Comparison of ENCODE assay signal across 21 mouse cellular contexts in the genomic region with DNA sequence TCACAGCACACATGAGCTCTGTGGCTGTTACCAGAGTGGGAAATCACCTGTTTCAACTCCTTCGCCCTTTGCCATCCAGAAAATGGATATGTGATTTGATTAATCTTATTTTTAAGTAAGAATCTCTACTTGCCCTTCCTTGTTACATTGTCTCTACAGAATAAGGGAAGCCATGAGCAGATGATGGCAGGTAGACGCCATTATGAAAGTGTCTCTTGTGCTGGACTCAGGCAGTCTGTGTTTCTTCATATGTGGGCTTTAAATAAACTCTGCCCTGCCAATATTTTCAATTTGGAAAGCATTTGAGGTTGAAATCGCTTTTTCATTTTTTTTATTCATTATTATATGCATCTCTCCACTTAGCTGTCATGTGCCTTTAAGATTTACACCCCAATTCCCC.
DNase-seq lines count a peak whose midpoint lies in the region; ATAC-seq lines count a peak whose summit lies in the region.
"Had no signal": no experiment of that assay in that cellular context is flagged by ENCODE, and none has a peak within 500 bp of the region (broad histone marks: within the 10 kb centered on the region; RNA-seq: fewer than 3 reads in every experiment).

No protein-coding gene starts in this region.

- 81% methylated on average over 3 of the region's 3 CpGs for WGBS in forebrain, embryonic 12.5 days
- 84% methylated on average over 3 of the region's 3 CpGs for WGBS in forebrain, embryonic 11.5 days
- 87% methylated on average over 3 of the region's 3 CpGs for WGBS in midbrain, embryonic 12.5 days
- WGBS in midbrain, embryonic 10.5 days: 89% methylated on average over 3 of the region's 3 CpGs
- 65% methylated on average over 3 of the region's 3 CpGs for WGBS in hindbrain, embryonic 16.5 days
- 75% methylated on average over 3 of the region's 3 CpGs for WGBS in neural tube, embryonic 13.5 days

- H3K36me3 ChIP-seq in forebrain, embryonic 12.5 days (replicated peaks): no peaks in the 10 kb centered on the region
- no peaks in the 10 kb centered on the region for H3K36me3 ChIP-seq in forebrain, embryonic 11.5 days (ENCODE audit: control insufficient read depth, insufficient read depth, low read length)
- H3K36me3 ChIP-seq in midbrain, embryonic 12.5 days: no peaks in the 10 kb centered on the region
- H3K36me3 ChIP-seq in midbrain, embryonic 10.5 days: no peaks in the 10 kb centered on the region
- no peaks in the 10 kb centered on the region for H3K36me3 ChIP-seq in hindbrain, embryonic 16.5 days (ENCODE audit: control insufficient read depth, insufficient read depth, low read length)
- H3K36me3 ChIP-seq in neural tube, embryonic 13.5 days: no peaks in the 10 kb centered on the region
- H3K36me3 ChIP-seq: embryonic facial prominence, embryonic 12.5 days; heart, embryonic 12.5 days; kidney, embryonic 15.5 days; stomach, embryonic 15.5 days had no signal

- DNase-seq in forebrain, embryonic 11.5 days (ENCODE audit: low spot score): no peak
- no peak for DNase-seq in midbrain, embryonic 10.5 days (ENCODE audit: low spot score)
- no peak for DNase-seq in spleen, postnatal 4 days (ENCODE audit: low spot score in 2 of 2)
- no peak for DNase-seq in adrenal gland, postnatal 10 days
- DNase-seq: adrenal gland, adult 8-10 months; cerebellum, adult 18-20 months; heart, postnatal 10 days; kidney, postnatal 4 days; thymus, postnatal 36 days had no signal

- no peak overlapping the region for H3K9ac ChIP-seq in forebrain, embryonic 12.5 days
- no peak overlapping the region for H3K9ac ChIP-seq in forebrain, embryonic 11.5 days (ENCODE audit: low read length)
- H3K9ac ChIP-seq in midbrain, embryonic 12.5 days (replicated peaks): no peak overlapping the region
- no peak overlapping the region for H3K9ac ChIP-seq in hindbrain, embryonic 16.5 days (ENCODE audit: low read depth, low read length)
- H3K9ac ChIP-seq in neural tube, embryonic 13.5 days: no peak overlapping the region
- H3K9ac ChIP-seq: embryonic facial prominence, embryonic 12.5 days; heart, embryonic 12.5 days; kidney, embryonic 15.5 days; stomach, embryonic 15.5 days had no signal

- no peak overlapping the region for H3K4me3 ChIP-seq in forebrain, embryonic 12.5 days (replicated peaks)
- H3K4me3 ChIP-seq in forebrain, embryonic 11.5 days (ENCODE audit: low read depth, low read length): no peak overlapping the region
- H3K4me3 ChIP-seq in midbrain, embryonic 12.5 days: no peak overlapping the region
- H3K4me3 ChIP-seq in midbrain, embryonic 10.5 days: no peak overlapping the region
- H3K4me3 ChIP-seq in hindbrain, embryonic 16.5 days (ENCODE audit: low read length): no peak overlapping the region
- H3K4me3 ChIP-seq in neural tube, embryonic 13.5 days: no peak overlapping the region
- H3K4me3 ChIP-seq: embryonic facial prominence, embryonic 12.5 days; heart, embryonic 12.5 days; kidney, embryonic 15.5 days; stomach, embryonic 15.5 days had no signal

- no peaks in the 10 kb centered on the region for H3K27me3 ChIP-seq in forebrain, embryonic 12.5 days
- no peaks in the 10 kb centered on the region for H3K27me3 ChIP-seq in forebrain, embryonic 11.5 days (ENCODE audit: control insufficient read depth, insufficient read depth, low read length)
- H3K27me3 ChIP-seq in midbrain, embryonic 12.5 days: no peaks in the 10 kb centered on the region
- H3K27me3 ChIP-seq in midbrain, embryonic 10.5 days (ENCODE audit: low read depth, poor library complexity, severe bottlenecking): no peaks in the 10 kb centered on the region
- H3K27me3 ChIP-seq in hindbrain, embryonic 16.5 days (replicated peaks; ENCODE audit: control insufficient read depth, insufficient read depth, low read length): no peaks in the 10 kb centered on the region
- no peaks in the 10 kb centered on the region for H3K27me3 ChIP-seq in neural tube, embryonic 13.5 days
- H3K27me3 ChIP-seq: embryonic facial prominence, embryonic 12.5 days; heart, embryonic 12.5 days; kidney, embryonic 15.5 days; stomach, embryonic 15.5 days had no signal

- H3K4me2 ChIP-seq in forebrain, embryonic 12.5 days: no peak overlapping the region
- no peak overlapping the region for H3K4me2 ChIP-seq in forebrain, embryonic 11.5 days (ENCODE audit: low read depth, low read length, severe bottlenecking)
- no peak overlapping the region for H3K4me2 ChIP-seq in midbrain, embryonic 12.5 days (replicated peaks)
- H3K4me2 ChIP-seq in hindbrain, embryonic 16.5 days (ENCODE audit: low read length): peak overlapping the region; percentile 46
- H3K4me2 ChIP-seq in neural tube, embryonic 13.5 days: peak overlapping the region; percentile 32
- H3K4me2 ChIP-seq: embryonic facial prominence, embryonic 12.5 days; heart, embryonic 12.5 days; kidney, embryonic 15.5 days; stomach, embryonic 15.5 days had no signal

- peaks cover 26% of the 10 kb centered on the region for H3K4me1 ChIP-seq in forebrain, embryonic 12.5 days
- no peaks in the 10 kb centered on the region for H3K4me1 ChIP-seq in forebrain, embryonic 11.5 days (replicated peaks; ENCODE audit: control insufficient read depth, insufficient read depth, low read length)
- peaks cover 14% of the 10 kb centered on the region; the same call in 1 of the 2 replicates for H3K4me1 ChIP-seq in midbrain, embryonic 12.5 days
- peaks cover 35% of the 10 kb centered on the region for H3K4me1 ChIP-seq in midbrain, embryonic 10.5 days
- peaks cover 11% of the 10 kb centered on the region for H3K4me1 ChIP-seq in hindbrain, embryonic 16.5 days (ENCODE audit: control insufficient read depth, insufficient read depth, low read depth, low read length)
- peaks cover 35% of the 10 kb centered on the region for H3K4me1 ChIP-seq in neural tube, embryonic 13.5 days (replicated peaks)
- H3K4me1 ChIP-seq: embryonic facial prominence, embryonic 12.5 days; heart, embryonic 12.5 days; kidney, embryonic 15.5 days; stomach, embryonic 15.5 days had no signal

- no peaks in the 10 kb centered on the region for H3K9me3 ChIP-seq in forebrain, embryonic 12.5 days
- H3K9me3 ChIP-seq in forebrain, embryonic 11.5 days (ENCODE audit: control insufficient read depth, low read length): no peaks in the 10 kb centered on the region
- no peaks in the 10 kb centered on the region for H3K9me3 ChIP-seq in midbrain, embryonic 12.5 days
- H3K9me3 ChIP-seq in midbrain, embryonic 10.5 days (replicated peaks): no peaks in the 10 kb centered on the region; the same call in 1 of the 2 replicates
- H3K9me3 ChIP-seq in hindbrain, embryonic 16.5 days (ENCODE audit: control insufficient read depth, low read length): no peaks in the 10 kb centered on the region
- no peaks in the 10 kb centered on the region; the same call in 1 of the 2 replicates for H3K9me3 ChIP-seq in neural tube, embryonic 13.5 days
- H3K9me3 ChIP-seq: embryonic facial prominence, embryonic 12.5 days; heart, embryonic 12.5 days; kidney, embryonic 15.5 days; stomach, embryonic 15.5 days had no signal

- 0 out of 2 replicates have a peak overlapping the region, but pooled peaks have one; percentile 19 for H3K27ac ChIP-seq in forebrain, embryonic 12.5 days
- H3K27ac ChIP-seq in forebrain, embryonic 11.5 days (ENCODE audit: low read depth, low read length): no peak overlapping the region
- H3K27ac ChIP-seq in midbrain, embryonic 12.5 days (replicated peaks): peak overlapping the region; percentile 67
- H3K27ac ChIP-seq in midbrain, embryonic 10.5 days (replicated peaks): no peak overlapping the region
- H3K27ac ChIP-seq in hindbrain, embryonic 16.5 days (ENCODE audit: low read depth, low read length): peak overlapping the region; percentile 80
- peak overlapping the region; percentile 85 for H3K27ac ChIP-seq in neural tube, embryonic 13.5 days (replicated peaks)
- H3K27ac ChIP-seq: embryonic facial prominence, embryonic 12.5 days; kidney, embryonic 15.5 days; macrophage; stomach, embryonic 15.5 days had no signal

- no peak for ATAC-seq in forebrain, embryonic 12.5 days (ENCODE audit: low FRiP score)
- no peak for ATAC-seq in forebrain, embryonic 11.5 days (replicated peaks; ENCODE audit: low FRiP score)
- 0 out of 2 replicates have a peak, but pooled peaks have one; percentile 49 for ATAC-seq in midbrain, embryonic 12.5 days (ENCODE audit: low FRiP score, low read depth)
- ATAC-seq in hindbrain, embryonic 16.5 days: peak; percentile 43; the same call in 1 of the 2 replicates
- peak; percentile 41; the same call in 1 of the 2 replicates for ATAC-seq in neural tube, embryonic 13.5 days (ENCODE audit: low read depth)
- ATAC-seq: activated CD4-positive, CD25-positive, alpha-beta regulatory T cell, adult 4 months; intestine, postnatal 0 days; lung, postnatal 0 days had no signal

Comparison
In these comparisons a context has a peak if more than half of its experiments do, and no peak if none do; other contexts are left out.
1. H3K27ac ChIP-seq: peak in forebrain, embryonic 12.5 days (single experiment), midbrain, embryonic 12.5 days (single experiment), hindbrain, embryonic 16.5 days (single experiment) and neural tube, embryonic 13.5 days (single experiment); none in forebrain, embryonic 11.5 days (single experiment) and midbrain, embryonic 10.5 days (single experiment).
2. ATAC-seq: peak in midbrain, embryonic 12.5 days (single experiment), hindbrain, embryonic 16.5 days (single experiment) and neural tube, embryonic 13.5 days (single experiment); none in forebrain, embryonic 12.5 days (single experiment) and forebrain, embryonic 11.5 days (single experiment).
3. H3K4me2 ChIP-seq: peak in hindbrain, embryonic 16.5 days (single experiment) and neural tube, embryonic 13.5 days (single experiment); none in forebrain, embryonic 12.5 days (single experiment), forebrain, embryonic 11.5 days (single experiment) and midbrain, embryonic 12.5 days (single experiment).